Mouse (Mus musculus): ENCODE measurements at regions not wholly inside any gene's neighbourhood (a gene's known extent, or its start where the extent isn't known, plus 50 kb on each side); places are given as distances from the start of the nearest gene placed in this dataset.

DNA sequence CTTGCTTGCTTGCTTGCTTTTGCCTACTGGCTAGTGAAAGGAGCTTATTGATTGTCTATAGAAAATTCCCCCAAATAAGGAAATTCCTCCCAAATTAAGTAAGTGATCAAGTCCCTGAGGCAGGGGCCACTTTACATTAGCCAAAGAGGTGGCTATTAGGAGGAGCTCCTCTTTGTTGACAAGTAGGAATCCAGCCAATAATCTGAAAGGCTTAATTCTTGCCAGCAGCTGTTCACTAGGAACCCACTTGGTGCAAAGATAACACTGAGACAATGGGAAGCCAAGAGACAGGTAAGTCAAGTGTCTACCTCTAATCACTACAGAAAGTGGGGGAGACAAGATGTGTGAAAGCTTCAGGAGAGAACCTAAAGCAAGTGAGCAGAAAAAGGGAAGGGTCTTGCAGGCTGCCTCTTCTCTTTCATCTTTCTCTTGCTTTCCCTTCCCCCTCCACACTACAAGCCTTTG lies 293.2 kb upstream of the Zfp462 start:
- no peak for TF ChIP-seq MYOG (IDR thresholded peaks at IDR 0.05; ENCODE audit: control insufficient read depth, extremely low read depth, insufficient read length)
- TF ChIP-seq MAX (IDR thresholded peaks at IDR 0.05) = no peak
- no peak for TF ChIP-seq CEBPB (IDR thresholded peaks at IDR 0.05; ENCODE audit: low read depth)
- no peak for TF ChIP-seq USF1 (IDR thresholded peaks at IDR 0.05; ENCODE audit: low read depth)
- no peak for TF ChIP-seq MYOD1 (IDR thresholded peaks at IDR 0.05; ENCODE audit: control insufficient read depth, insufficient read length, low read depth)
- TF ChIP-seq CTCF (IDR thresholded peaks at IDR 0.05; ENCODE audit: control insufficient read depth, insufficient read depth, insufficient read length) = no peak
- no peak for TF ChIP-seq FOSL1 (IDR thresholded peaks at IDR 0.05; ENCODE audit: insufficient read depth, low read length, poor library complexity, severe bottlenecking)
- H3ac ChIP-seq (ENCODE audit: control insufficient read depth, insufficient read length, low read depth) = no peak overlapping the region

DNA sequence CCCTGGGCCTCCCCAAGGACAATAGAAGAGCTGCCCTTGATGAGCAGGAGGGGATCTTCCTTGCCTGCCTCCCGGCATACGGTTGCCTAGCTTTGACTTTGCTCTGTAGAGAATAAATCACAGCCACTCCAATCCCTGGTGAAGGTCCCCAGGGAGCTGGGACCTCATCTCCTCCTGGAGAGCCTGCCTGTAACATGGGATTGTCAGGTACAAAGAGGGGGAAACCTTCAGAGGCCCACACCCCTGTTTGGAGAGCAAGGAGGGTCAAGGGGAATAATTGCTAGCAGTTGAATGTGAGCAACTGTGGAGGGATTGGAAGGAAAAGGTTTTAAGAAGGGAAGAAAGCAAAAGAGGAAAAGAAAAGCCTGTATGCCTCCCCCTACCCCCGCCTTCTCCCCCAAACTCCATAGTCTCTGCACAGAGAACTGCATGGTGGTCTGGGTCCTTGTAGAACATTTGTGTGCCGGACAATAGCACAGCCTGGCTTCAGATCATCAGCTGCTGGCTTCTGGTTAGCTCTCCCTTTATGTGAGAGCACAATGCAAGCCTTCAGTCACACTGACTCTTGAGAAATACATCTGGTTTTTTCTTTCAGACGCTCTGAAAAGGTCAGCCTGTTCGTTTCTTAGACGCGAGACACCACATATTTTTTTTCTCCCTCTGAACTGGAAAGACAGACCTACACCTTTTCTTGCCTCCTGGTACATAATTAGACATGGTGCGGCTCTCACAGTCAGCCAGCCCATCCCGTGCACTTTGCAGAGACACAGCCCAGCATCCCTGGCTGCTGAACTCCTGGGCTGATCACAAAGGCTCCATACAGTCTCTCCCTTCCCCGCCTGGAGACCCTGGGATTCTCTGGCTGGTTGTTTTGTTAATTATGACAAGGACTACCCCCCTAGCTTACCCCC lies 292.5 kb upstream of the Zfp462 start:
- Histone ChIP-seq H3K36me3 (ENCODE audit: control insufficient read depth, insufficient read depth) (no peaks in the 10 kb centered on the region), H3ac (ENCODE audit: control insufficient read depth, insufficient read length, low read depth) (no peak overlapping the region), H3K79me3 (ENCODE audit: low read depth) (no peaks in the 10 kb centered on the region), H3K27me3 (ENCODE audit: control insufficient read depth, insufficient read depth, insufficient read length) (no peaks in the 10 kb centered on the region), H3K79me2 (ENCODE audit: control insufficient read depth, insufficient read depth) (no peaks in the 10 kb centered on the region), H3K4me3 (ENCODE audit: insufficient read depth, poor library complexity, severe bottlenecking) (no peak overlapping the region)
- TF ChIP-seq FOSL1 (IDR thresholded peaks at IDR 0.05; ENCODE audit: insufficient read depth, low read length, poor library complexity, severe bottlenecking) = no peak
- no peak for TF ChIP-seq MAX (IDR thresholded peaks at IDR 0.05)
- TF ChIP-seq MYOG (IDR thresholded peaks at IDR 0.05; ENCODE audit: control insufficient read depth, extremely low read depth, insufficient read length) = no peak
- TF ChIP-seq USF1 (IDR thresholded peaks at IDR 0.05; ENCODE audit: low read depth) = no peak
- TF ChIP-seq MYOD1 (IDR thresholded peaks at IDR 0.05; ENCODE audit: control insufficient read depth, insufficient read length, low read depth) = no peak
- TF ChIP-seq CEBPB (IDR thresholded peaks at IDR 0.05; ENCODE audit: low read depth) = no peak
- TF ChIP-seq CTCF (IDR thresholded peaks at IDR 0.05; ENCODE audit: control insufficient read depth, insufficient read depth, insufficient read length) = no peak

More for the DNA sequence above, 293.2 kb upstream of the Zfp462 start:
- no peaks in the 10 kb centered on the region for H3K27me3 ChIP-seq (ENCODE audit: control insufficient read depth, insufficient read depth, insufficient read length)
- no peaks in the 10 kb centered on the region for H3K79me3 ChIP-seq (ENCODE audit: low read depth)
- no peaks in the 10 kb centered on the region for H3K79me2 ChIP-seq (ENCODE audit: control insufficient read depth, insufficient read depth)
- no peaks in the 10 kb centered on the region for H3K36me3 ChIP-seq (ENCODE audit: control insufficient read depth, insufficient read depth)
- H3K4me3 ChIP-seq (ENCODE audit: insufficient read depth, poor library complexity, severe bottlenecking) = no peak overlapping the region

DNA sequence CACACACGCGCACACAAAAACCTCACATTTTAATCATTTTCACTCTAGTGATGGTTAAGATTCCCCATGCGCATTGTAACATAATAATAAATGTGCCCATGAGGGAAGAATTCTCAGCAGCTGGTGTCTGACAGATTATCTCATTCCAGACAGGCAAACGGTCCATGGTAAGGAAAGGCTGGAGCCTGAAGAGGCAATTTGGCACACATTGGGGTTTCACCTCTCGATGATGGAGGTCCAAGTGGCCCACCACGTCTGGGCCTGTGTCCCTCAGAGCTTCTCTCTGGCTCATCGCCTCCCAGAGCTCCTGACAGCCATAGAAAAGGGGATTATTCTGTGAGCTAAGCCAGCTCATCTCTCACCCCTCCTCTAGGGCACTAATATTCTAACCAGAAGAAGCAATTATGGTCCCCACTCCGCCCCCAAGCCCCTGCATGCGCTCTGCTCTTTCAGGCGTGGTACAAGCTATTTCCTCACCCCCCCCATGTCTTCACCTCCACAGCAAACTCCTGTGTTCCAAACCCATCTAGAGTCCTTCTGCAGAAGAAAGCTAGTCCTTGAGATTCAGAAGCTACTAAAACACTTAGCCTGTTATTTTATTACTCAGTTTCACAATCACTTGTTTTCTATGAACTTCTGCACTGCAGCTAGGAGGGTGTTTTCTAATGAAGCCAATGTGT lies 291.6 kb upstream of the Zfp462 start:
- TF ChIP-seq MYOG (IDR thresholded peaks at IDR 0.05; ENCODE audit: control insufficient read depth, extremely low read depth, insufficient read length) (no peak), CEBPB (IDR thresholded peaks at IDR 0.05; ENCODE audit: low read depth) (no peak), MAX (IDR thresholded peaks at IDR 0.05) (no peak), USF1 (IDR thresholded peaks at IDR 0.05; ENCODE audit: low read depth) (no peak)

More for the DNA sequence above, 291.6 kb upstream of the Zfp462 start:
- no peaks in the 10 kb centered on the region for H3K27me3 ChIP-seq (ENCODE audit: control insufficient read depth, insufficient read depth, insufficient read length)
- H3K79me2 ChIP-seq (ENCODE audit: control insufficient read depth, insufficient read depth) = no peaks in the 10 kb centered on the region
- H3ac ChIP-seq (ENCODE audit: control insufficient read depth, insufficient read length, low read depth) = no peak overlapping the region
- H3K4me3 ChIP-seq (ENCODE audit: insufficient read depth, poor library complexity, severe bottlenecking) = no peak overlapping the region
- no peaks in the 10 kb centered on the region for H3K79me3 ChIP-seq (ENCODE audit: low read depth)
- H3K36me3 ChIP-seq (ENCODE audit: control insufficient read depth, insufficient read depth) = no peaks in the 10 kb centered on the region

Data from C2C12 (cell line).